Mouse (Mus musculus) left cerebral cortex, postnatal 10 days (tissue): ENCODE data around the gene Ppp2r1b. TPM values are rescaled to one million over a fixed set of nuclear protein-coding genes. Genes with fewer than 3 reads are reported as not detected.

ENCODE experiments used
- total RNA-seq, 2 experiments: library from RNA; stranded (reverse); gene quantifications; 2 replicates each; pipeline ENCODE4 v1.2.3; 2021

The Ppp2r1b gene
- total RNA-seq, 2 experiments from 2014 or later = 21.1 to 23.2 TPM

Other genes starting within 250 kb of the Ppp2r1b start
- 100 to 1,000 TPM; 145 to 154 TPM for gene Sdhd, start 241.5 kb upstream of the Ppp2r1b start, total RNA-seq
- 100 to 1,000 TPM; 215 to 230 TPM for gene Timm8b, start 241.4 kb upstream of the Ppp2r1b start, total RNA-seq
- 1 to 10 TPM; 1.4 to 2.1 TPM for gene Pih1d2, start 228.0 kb upstream of the Ppp2r1b start, total RNA-seq
- gene Nkapd1, start 227.8 kb upstream of the Ppp2r1b start, total RNA-seq = 10 to 100 TPM; 28.9 to 30.3 TPM
- 100 to 1,000 TPM; 121 to 129 TPM for gene Dlat, start 185.5 kb upstream of the Ppp2r1b start, total RNA-seq
- 10 to 100 TPM; 75.0 to 76.6 TPM for gene Dixdc1, start 105.8 kb upstream of the Ppp2r1b start, total RNA-seq
- 1 to 10 TPM; 2.0 to 2.7 TPM for gene 2310030G06Rik, start 98.8 kb upstream of the Ppp2r1b start, total RNA-seq
- gene Cryab, start 94.0 kb upstream of the Ppp2r1b start, total RNA-seq = 10 to 100 TPM; 67.6 to 87.4 TPM
- gene Hspb2, start 92.9 kb upstream of the Ppp2r1b start, total RNA-seq = 1 to 10 TPM; 1.7 to 2.2 TPM
- gene Fdxacb1, start 77.1 kb upstream of the Ppp2r1b start, total RNA-seq = 1 to 10 TPM; 5.5 to 6.6 TPM
- 10 to 100 TPM; 36.2 to 38.7 TPM for gene Alg9, start 70.3 kb upstream of the Ppp2r1b start, total RNA-seq
- gene 1110032A03Rik, start 69.8 kb upstream of the Ppp2r1b start, total RNA-seq = 10 to 100 TPM; 27.0 to 28.7 TPM
- gene Sik2, start 163.8 kb downstream of the Ppp2r1b start, total RNA-seq = 10 to 100 TPM; 48.8 to 49.8 TPM
- not detected for gene Btg4, start 215.6 kb downstream of the Ppp2r1b start, total RNA-seq
- 10 to 100 TPM; 18.4 to 20.3 TPM for gene Layn, start 231.8 kb downstream of the Ppp2r1b start, total RNA-seq